21 mouse cellular contexts compared by ENCODE assay signal in the genomic region with DNA sequence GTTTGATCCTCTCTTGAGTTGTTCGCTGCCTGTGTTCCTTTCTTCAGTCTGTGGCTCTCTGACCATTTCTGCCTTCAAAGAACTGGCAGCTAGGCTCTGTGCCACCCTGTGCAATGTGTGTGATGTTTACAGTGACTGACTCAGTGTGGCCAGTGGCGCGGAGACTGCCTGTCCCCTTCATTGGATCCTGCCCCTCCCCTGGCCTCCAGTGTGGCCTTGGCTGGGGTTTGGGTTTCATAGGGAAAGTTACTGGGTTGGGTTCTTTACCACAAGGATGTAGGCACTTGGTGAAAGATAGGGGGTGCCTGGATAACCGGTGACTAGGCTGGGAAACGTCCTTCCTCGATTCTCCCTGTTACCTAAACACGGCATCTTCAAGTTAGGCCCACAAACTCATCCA. TPM values are rescaled to one million over a fixed set of nuclear protein-coding genes. Genes with fewer than 3 reads are reported as not detected.
A peak's percentile ranks its signal among the peaks of the same experiment; 100 is the strongest.
DNase-seq lines count a peak whose midpoint lies in the region; ATAC-seq and TF ChIP-seq lines count a peak whose summit lies in the region.
"Had no signal": no experiment of that assay in that cellular context is flagged by ENCODE, and none has a peak within 500 bp of the region (broad histone marks: within the 10 kb centered on the region; RNA-seq: fewer than 3 reads in every experiment).

No protein-coding gene starts in this region.

- WGBS in kidney, embryonic 16.5 days: 50% methylated on average over 7 of the region's 7 CpGs
- 91% methylated on average over 7 of the region's 7 CpGs for WGBS in hindbrain, embryonic 16.5 days
- WGBS in midbrain, embryonic 11.5 days: 92% methylated on average over 7 of the region's 7 CpGs

- no peaks in the 10 kb centered on the region for H3K27me3 ChIP-seq in kidney, embryonic 16.5 days (ENCODE audit: insufficient read depth, low read length)
- H3K27me3 ChIP-seq in C2C12 (ENCODE audit: control insufficient read depth, insufficient read depth, insufficient read length): no peaks in the 10 kb centered on the region
- no peaks in the 10 kb centered on the region for H3K27me3 ChIP-seq in hindbrain, embryonic 16.5 days (replicated peaks; ENCODE audit: control insufficient read depth, insufficient read depth, low read length)
- no peaks in the 10 kb centered on the region; the same call in none of the 2 replicates for H3K27me3 ChIP-seq in midbrain, embryonic 11.5 days (ENCODE audit: control insufficient read depth, insufficient read depth, low read length)
- H3K27me3 ChIP-seq: heart, embryonic 15.5 days; lung, embryonic 15.5 days; neural tube, embryonic 12.5 days; stomach, embryonic 15.5 days had no signal

- H3K9ac ChIP-seq in kidney, embryonic 16.5 days (replicated peaks; ENCODE audit: low read length): no peak overlapping the region
- no peak overlapping the region for H3K9ac ChIP-seq in hindbrain, embryonic 16.5 days (ENCODE audit: low read depth, low read length)
- no peak overlapping the region for H3K9ac ChIP-seq in midbrain, embryonic 11.5 days (ENCODE audit: low read length)
- H3K9ac ChIP-seq: heart, embryonic 15.5 days; limb, embryonic 12.5 days; liver, embryonic 13.5 days; lung, embryonic 15.5 days; neural tube, embryonic 12.5 days; stomach, embryonic 15.5 days had no signal

- H3K27ac ChIP-seq in kidney, embryonic 16.5 days (ENCODE audit: low read length): 0 out of 2 replicates have a peak overlapping the region, but pooled peaks have one; percentile 23
- peak overlapping the region; percentile 62; the same call in 1 of the 2 replicates for H3K27ac ChIP-seq in hindbrain, embryonic 16.5 days (ENCODE audit: low read depth, low read length)
- H3K27ac ChIP-seq in midbrain, embryonic 11.5 days (ENCODE audit: low read depth, low read length): no peak overlapping the region
- H3K27ac ChIP-seq: gastrocnemius, adult 2 months; heart, adult 2 months; heart, embryonic 15.5 days; layer of hippocampus, adult 2 months; limb, embryonic 12.5 days; liver, embryonic 13.5 days; lung, embryonic 15.5 days; neural tube, embryonic 12.5 days; stomach, embryonic 15.5 days had no signal

- no peaks in the 10 kb centered on the region for H3K79me3 ChIP-seq in C2C12 (ENCODE audit: low read depth)

- no peaks in the 10 kb centered on the region for H3K79me2 ChIP-seq in C2C12 (ENCODE audit: control insufficient read depth, insufficient read depth)

- peaks cover 21% of the 10 kb centered on the region for H3K4me1 ChIP-seq in kidney, embryonic 16.5 days (ENCODE audit: insufficient read depth, low read length)
- no peaks in the 10 kb centered on the region; the same call in 1 of the 2 replicates for H3K4me1 ChIP-seq in hindbrain, embryonic 16.5 days (ENCODE audit: control insufficient read depth, insufficient read depth, low read depth, low read length)
- H3K4me1 ChIP-seq in midbrain, embryonic 11.5 days (ENCODE audit: control insufficient read depth, insufficient read depth, low read length): no peaks in the 10 kb centered on the region
- H3K4me1 ChIP-seq: liver, embryonic 13.5 days had no signal

- no peak overlapping the region for H3K4me3 ChIP-seq in kidney, embryonic 16.5 days (ENCODE audit: low read length)
- no peak overlapping the region for H3K4me3 ChIP-seq in C2C12 (ENCODE audit: insufficient read depth, poor library complexity, severe bottlenecking)
- H3K4me3 ChIP-seq in hindbrain, embryonic 16.5 days (ENCODE audit: low read length): no peak overlapping the region
- H3K4me3 ChIP-seq in midbrain, embryonic 11.5 days (ENCODE audit: low read depth, low read length): no peak overlapping the region
- H3K4me3 ChIP-seq: gastrocnemius, adult 2 months; heart, adult 2 months; heart, embryonic 15.5 days; layer of hippocampus, adult 2 months; limb, embryonic 12.5 days; liver, embryonic 13.5 days; lung, embryonic 15.5 days; neural tube, embryonic 12.5 days; stomach, embryonic 15.5 days had no signal

- 0 out of 2 replicates have a peak, but pooled peaks have one; percentile 64 for ATAC-seq in kidney, embryonic 16.5 days (ENCODE audit: low FRiP score, low TSS enrichment)
- no peak for ATAC-seq in hindbrain, embryonic 16.5 days
- no peak for ATAC-seq in midbrain, embryonic 11.5 days (ENCODE audit: low FRiP score)
- ATAC-seq: CD4-positive, CD25-positive, alpha-beta regulatory T cell, adult 4 months; midbrain, embryonic 16.5 days had no signal

- TF ChIP-seq CTCF in C2C12 (IDR thresholded peaks at IDR 0.05; ENCODE audit: control insufficient read depth, insufficient read depth, insufficient read length): no peak

- no peaks in the 10 kb centered on the region for H3K9me3 ChIP-seq in kidney, embryonic 16.5 days (ENCODE audit: low read length)
- no peaks in the 10 kb centered on the region for H3K9me3 ChIP-seq in hindbrain, embryonic 16.5 days (ENCODE audit: control insufficient read depth, low read length)
- H3K9me3 ChIP-seq in midbrain, embryonic 11.5 days (ENCODE audit: control insufficient read depth, low read length): no peaks in the 10 kb centered on the region
- H3K9me3 ChIP-seq: heart, embryonic 15.5 days; limb, embryonic 12.5 days; liver, embryonic 13.5 days; lung, embryonic 15.5 days; neural tube, embryonic 12.5 days; stomach, embryonic 15.5 days had no signal

- H3ac ChIP-seq in C2C12 (ENCODE audit: control insufficient read depth, insufficient read length, low read depth): no peak overlapping the region

- H3K36me3 ChIP-seq in kidney, embryonic 16.5 days (ENCODE audit: insufficient read depth, low read length): no peaks in the 10 kb centered on the region
- no peaks in the 10 kb centered on the region for H3K36me3 ChIP-seq in C2C12 (ENCODE audit: control insufficient read depth, insufficient read depth)
- H3K36me3 ChIP-seq in hindbrain, embryonic 16.5 days (ENCODE audit: control insufficient read depth, insufficient read depth, low read length): no peaks in the 10 kb centered on the region
- H3K36me3 ChIP-seq in midbrain, embryonic 11.5 days (ENCODE audit: control insufficient read depth, insufficient read depth, low read length): no peaks in the 10 kb centered on the region
- H3K36me3 ChIP-seq: G1E; heart, embryonic 15.5 days; limb, embryonic 12.5 days; liver, embryonic 13.5 days; lung, embryonic 15.5 days; neural tube, embryonic 12.5 days; stomach, embryonic 15.5 days had no signal

- H3K4me2 ChIP-seq in kidney, embryonic 16.5 days (replicated peaks; ENCODE audit: low read depth, low read length): no peak overlapping the region
- no peak overlapping the region for H3K4me2 ChIP-seq in hindbrain, embryonic 16.5 days (ENCODE audit: low read length)
- no peak overlapping the region for H3K4me2 ChIP-seq in midbrain, embryonic 11.5 days
- H3K4me2 ChIP-seq: heart, embryonic 15.5 days; limb, embryonic 12.5 days; liver, embryonic 13.5 days; lung, embryonic 15.5 days; neural tube, embryonic 12.5 days; stomach, embryonic 15.5 days had no signal

- no peak for DNase-seq in kidney, adult 18-20 months
- peak; percentile 78 to 89 for DNase-seq in adrenal gland, adult (ENCODE audit: inconsistent age in 2 of 2, low spot score in 1 of 2)
- DNase-seq in midbrain, embryonic 11.5 days (ENCODE audit: low spot score, missing footprints): no peak
- no peak for DNase-seq in left cerebral cortex, adult 9 months (ENCODE audit: low spot score in 2 of 2)
- DNase-seq: cerebellum, adult 8-10 months; gastrocnemius, adult 2 months; heart, adult 2 months; liver, embryonic 13.5 days; retina, postnatal 1 day had no signal

TF ChIP-seq in C2C12, 6 proteins besides CTCF, POLR2A, EP300 and RAD21:
- TF ChIP-seq MAX (IDR thresholded peaks at IDR 0.05) (peak; percentile 30), FOSL1 (IDR thresholded peaks at IDR 0.05; ENCODE audit: insufficient read depth, low read length, poor library complexity, severe bottlenecking) (no peak)
TF ChIP-seq in C2C12: peak in this region for 1.

RNA-seq across cellular contexts. Expression of gene Rhou, which starts 31.1 kb away (rescaled TPM):
- polyA plus RNA-seq in kidney, embryonic 16.5 days (2015; fragmentation: Nextera tagmentation; extraction: Ambion mirVana): 7.9 TPM in 2 replicates
- 22.7 TPM for polyA plus RNA-seq in C2C12 (2012; fragmentation: generic; extraction: Trizol)
- polyA plus RNA-seq in hindbrain, embryonic 16.5 days (2015; fragmentation: Nextera tagmentation; extraction: Ambion mirVana): 11.6 and 12.3 TPM in 2 replicates
- 7.7 and 8.3 TPM in 2 replicates for polyA plus RNA-seq in midbrain, embryonic 11.5 days (2014; fragmentation: Nextera tagmentation; extraction: Ambion mirVana)
- polyA plus RNA-seq: G1E had no signal

Comparison
In these comparisons a context has a peak if more than half of its experiments do, and no peak if none do; other contexts are left out.
1. DNase-seq: peak in adrenal gland, adult (2 of 2); none in kidney, adult 18-20 months (single experiment), midbrain, embryonic 11.5 days (single experiment) and left cerebral cortex, adult 9 months (0 of 2).